Mouse (Mus musculus): ENCODE results near the gene Med20. TPM values are rescaled to one million over a fixed set of nuclear protein-coding genes. Genes with fewer than 3 reads are reported as not detected.
"Not testable (repeated sequence)": the region's sequence is repeated elsewhere in the genome, so short reads cannot be mapped to it uniquely, and the experiment has no call there.

Gene Med20
- polyA plus RNA-seq, 1 experiment from 2014 or later: 30.0 TPM

GRCm38 (mm10) chr17:47628851-47629676, 17.7 kb downstream of the Med20 start:
- Histone ChIP-seq H3K36me3 (peaks cover 26% of the 10 kb centered on the region), H3K9ac (peak overlapping the region; percentile 89), H3K4me1 (replicated peaks) (peaks cover 30% of the 10 kb centered on the region), H3K27me3 (replicated peaks) (no peaks in the 10 kb centered on the region), H3K9me3 (replicated peaks) (no peaks in the 10 kb centered on the region), H3K27ac (ENCODE audit: poor library complexity, severe bottlenecking) (peak overlapping the region; percentile 86), H3K4me3 (peak overlapping the region; percentile 75), H3K4me2 (peak overlapping the region; percentile 99)
- WGBS: under 1% methylated on average over 63 of the region's 63 CpGs
- ATAC-seq (ENCODE audit: insufficient number of reproducible peaks, low FRiP score): peak; percentile 96

DNA sequence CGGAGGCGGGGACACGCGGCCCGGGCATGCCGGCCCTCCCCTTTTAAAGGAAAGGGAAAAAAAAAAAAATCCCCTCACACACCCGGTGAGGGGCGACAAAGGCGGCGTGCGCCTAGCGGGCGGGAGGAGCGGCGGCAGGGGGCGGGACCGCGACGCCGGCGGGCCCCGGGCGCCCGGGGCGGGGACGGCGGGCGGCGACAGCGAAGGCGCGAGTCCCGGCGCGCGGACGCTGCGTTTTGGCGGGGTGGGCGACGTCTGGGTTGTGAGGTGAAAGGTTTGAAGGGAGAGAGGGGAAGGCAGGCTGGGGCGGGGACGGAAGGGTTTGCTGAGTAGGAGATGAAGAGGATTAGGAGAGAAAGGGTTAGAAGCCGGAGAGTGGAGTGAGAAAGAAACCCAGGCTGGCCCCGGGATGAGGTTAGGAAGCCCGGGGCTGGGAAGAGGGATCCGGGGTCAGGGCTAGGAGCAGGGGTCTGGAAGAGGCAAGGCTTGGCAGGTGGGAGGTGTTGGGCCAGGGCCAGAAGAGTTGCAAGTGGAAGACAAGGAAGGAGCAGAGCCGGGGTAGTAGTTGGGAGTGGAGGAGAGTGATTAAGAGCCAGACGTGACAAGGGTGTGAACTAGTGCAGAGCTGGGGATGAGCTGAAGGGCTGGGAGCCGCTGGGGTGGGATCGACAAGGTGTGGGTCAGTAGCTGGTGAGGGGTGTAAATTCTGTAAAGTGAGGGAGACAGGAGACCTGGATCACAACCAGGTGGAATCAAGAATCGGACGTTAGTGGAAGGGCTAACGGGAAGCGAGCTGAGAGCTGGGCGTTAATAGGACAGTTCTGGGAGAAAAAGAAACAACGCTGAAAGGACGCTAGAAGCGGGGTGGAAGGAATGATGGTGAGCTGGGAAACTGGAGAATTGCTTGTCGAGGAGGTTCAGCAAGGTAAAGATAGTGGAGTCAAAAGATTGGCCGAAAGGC, 18.6 kb downstream of the Med20 start:
- Histone ChIP-seq H3K27ac (ENCODE audit: poor library complexity, severe bottlenecking) (peak overlapping the region; percentile 86), H3K27me3 (replicated peaks) (no peaks in the 10 kb centered on the region), H3K36me3 (peaks cover 17% of the 10 kb centered on the region), H3K9ac (peak overlapping the region; percentile 89), H3K4me3 (peak overlapping the region; percentile 75), H3K9me3 (replicated peaks) (no peaks in the 10 kb centered on the region), H3K4me2 (peak overlapping the region; percentile 99), H3K4me1 (replicated peaks) (peaks cover 30% of the 10 kb centered on the region)
- under 1% methylated on average over 60 of the region's 61 CpGs for WGBS
- ATAC-seq (ENCODE audit: insufficient number of reproducible peaks, low FRiP score): peak; percentile 74

GRCm38 (mm10) chr17:47630678-47631065, 19.3 kb downstream of the Med20 start, which contains the start of gene Usp49:
TSS of gene Usp49 (plus strand) at chr17:47630690.
- Histone ChIP-seq H3K9me3 (replicated peaks) (no peaks in the 10 kb centered on the region), H3K36me3 (peaks cover 13% of the 10 kb centered on the region), H3K9ac (peak within 1 kb of the TSS; percentile 89), H3K27ac (ENCODE audit: poor library complexity, severe bottlenecking) (peak within 1 kb of the TSS; percentile 86), H3K4me1 (replicated peaks) (peaks cover 30% of the 10 kb centered on the region), H3K27me3 (replicated peaks) (no peaks in the 10 kb centered on the region), H3K4me2 (peak within 1 kb of the TSS; percentile 99), H3K4me3 (peak within 1 kb of the TSS; percentile 75)
- ATAC-seq (ENCODE audit: insufficient number of reproducible peaks, low FRiP score): no peak
- WGBS: 2% methylated on average over 3 of the region's 3 CpGs

- 0 out of 2 replicates have a peak overlapping the region, but pooled peaks have one; percentile 8 for H3K4me2 ChIP-seq
- no peak for ATAC-seq (ENCODE audit: insufficient number of reproducible peaks, low FRiP score)
- H3K4me3 ChIP-seq: no peak overlapping the region
- 61% methylated on average over 4 of the region's 4 CpGs for WGBS
- no peaks in the 10 kb centered on the region for H3K27me3 ChIP-seq (replicated peaks)
- peak overlapping the region; percentile 11; the same call in 1 of the 2 replicates for H3K9ac ChIP-seq
- H3K36me3 ChIP-seq: peaks cover 10% of the 10 kb centered on the region
- peaks cover 30% of the 10 kb centered on the region for H3K4me1 ChIP-seq (replicated peaks)
- H3K27ac ChIP-seq (ENCODE audit: poor library complexity, severe bottlenecking): no peak overlapping the region
- no peaks in the 10 kb centered on the region for H3K9me3 ChIP-seq (replicated peaks)
These were observed 20.9 kb downstream of the Med20 start for GRCm38 (mm10) chr17:47632181-47632840.

- no peak overlapping the region for H3K4me2 ChIP-seq
- 75% methylated on average over 7 of the region's 7 CpGs for WGBS
- ATAC-seq (ENCODE audit: insufficient number of reproducible peaks, low FRiP score): no peak
- no peak overlapping the region for H3K9ac ChIP-seq
- H3K4me1 ChIP-seq (replicated peaks): peaks cover 19% of the 10 kb centered on the region
- no peaks in the 10 kb centered on the region for H3K9me3 ChIP-seq (replicated peaks)
- no peak overlapping the region for H3K4me3 ChIP-seq
- H3K27ac ChIP-seq (ENCODE audit: poor library complexity, severe bottlenecking): no peak overlapping the region
- H3K27me3 ChIP-seq (replicated peaks): no peaks in the 10 kb centered on the region
- peaks cover 6% of the 10 kb centered on the region for H3K36me3 ChIP-seq
These were observed 22.8 kb downstream of the Med20 start for GRCm38 (mm10) chr17:47633999-47634770.

GRCm38 (mm10) chr17:47642992-47643391, 31.6 kb downstream of the Med20 start:
- Histone ChIP-seq H3K4me2 (no peak overlapping the region), H3K9ac (no peak overlapping the region), H3K4me1 (replicated peaks) (peaks cover 2% of the 10 kb centered on the region; the same call in 1 of the 2 replicates), H3K4me3 (no peak overlapping the region), H3K36me3 (no peaks in the 10 kb centered on the region), H3K27me3 (replicated peaks) (no peaks in the 10 kb centered on the region), H3K27ac (ENCODE audit: poor library complexity, severe bottlenecking) (no peak overlapping the region), H3K9me3 (replicated peaks) (no peaks in the 10 kb centered on the region)
- 81% methylated on average over 2 of the region's 2 CpGs for WGBS
- ATAC-seq (ENCODE audit: insufficient number of reproducible peaks, low FRiP score): no peak

DNA sequence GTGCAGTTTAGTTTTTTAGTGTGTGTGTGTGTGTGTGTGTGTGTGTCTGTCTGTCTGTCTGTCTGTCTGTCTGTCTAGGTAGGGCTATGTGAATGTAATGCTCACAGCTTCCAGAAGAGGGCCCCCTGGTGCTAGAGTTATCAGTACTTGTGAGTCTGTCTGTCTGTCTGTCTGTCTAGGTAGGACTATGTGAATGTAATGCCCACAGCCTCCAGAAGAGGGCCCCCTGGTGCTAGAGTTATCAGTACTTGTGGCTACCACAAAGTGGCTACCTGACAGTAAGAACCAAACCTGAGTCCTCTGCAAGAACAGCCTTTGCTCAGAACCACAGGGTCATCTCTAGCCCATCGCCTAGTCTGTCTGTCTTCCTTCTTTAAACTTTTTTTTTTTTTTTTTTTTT, 35.3 kb downstream of the Med20 start:
- Histone ChIP-seq H3K9me3 (replicated peaks) (no peaks in the 10 kb centered on the region), H3K4me1 (replicated peaks) (peaks cover 10% of the 10 kb centered on the region; the same call in 1 of the 2 replicates), H3K4me2 (no peak overlapping the region), H3K36me3 (peaks cover 3% of the 10 kb centered on the region; the same call in 1 of the 2 replicates), H3K4me3 (no peak overlapping the region), H3K27ac (ENCODE audit: poor library complexity, severe bottlenecking) (no peak overlapping the region), H3K27me3 (replicated peaks) (no peaks in the 10 kb centered on the region), H3K9ac (no peak overlapping the region)
- no peak for ATAC-seq (ENCODE audit: insufficient number of reproducible peaks, low FRiP score)
- WGBS: 85% methylated on average over 1 of the region's 1 CpGs

DNA sequence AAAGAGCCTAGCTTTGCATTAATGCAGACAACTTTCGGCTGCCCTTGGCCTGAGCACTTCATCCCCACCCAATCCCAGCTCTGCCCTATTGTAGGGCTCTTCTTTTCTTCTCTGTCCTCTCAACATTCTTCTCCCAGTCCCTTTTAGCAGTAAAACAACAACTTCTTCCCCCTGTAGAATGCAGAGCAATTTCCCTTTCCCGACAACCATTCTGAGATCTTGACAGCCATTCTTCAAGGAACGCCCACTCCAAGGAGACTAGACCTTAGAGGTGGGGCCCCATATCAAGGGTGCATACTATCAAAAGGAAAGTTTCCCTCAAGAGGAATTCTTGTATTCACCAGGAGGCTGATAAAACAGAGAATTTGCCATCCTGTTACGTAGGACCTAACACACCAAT, 37.6 kb downstream of the Med20 start:
- Histone ChIP-seq H3K9ac (no peak overlapping the region), H3K4me3 (no peak overlapping the region), H3K4me1 (replicated peaks) (peaks cover 10% of the 10 kb centered on the region; the same call in 1 of the 2 replicates), H3K4me2 (no peak overlapping the region), H3K27me3 (replicated peaks) (no peaks in the 10 kb centered on the region), H3K36me3 (peaks cover 10% of the 10 kb centered on the region; the same call in 1 of the 2 replicates), H3K9me3 (replicated peaks) (no peaks in the 10 kb centered on the region), H3K27ac (ENCODE audit: poor library complexity, severe bottlenecking) (no peak overlapping the region)
- WGBS: 59% methylated on average over 4 of the region's 4 CpGs
- no peak for ATAC-seq (ENCODE audit: insufficient number of reproducible peaks, low FRiP score)

DNA sequence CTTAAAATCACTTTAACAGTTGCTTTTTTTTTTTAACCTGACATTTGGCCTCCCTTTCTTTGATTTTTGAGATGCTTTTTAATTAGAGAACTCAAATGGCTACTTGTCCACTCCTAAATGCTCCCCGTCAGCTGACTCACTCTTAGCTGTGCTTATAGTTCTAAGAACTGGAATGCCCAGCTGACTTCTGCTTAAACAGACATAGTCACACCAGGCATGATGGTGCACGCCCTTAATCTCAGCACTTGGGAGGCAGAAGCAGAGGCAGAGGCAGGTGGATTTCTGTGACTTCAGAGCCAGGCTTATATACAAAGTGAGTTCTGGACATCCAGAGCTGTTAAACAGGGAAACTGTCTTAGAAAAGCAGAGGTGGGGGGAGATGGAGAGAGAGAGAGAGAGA, 40.6 kb downstream of the Med20 start:
- ATAC-seq (ENCODE audit: insufficient number of reproducible peaks, low FRiP score): no peak
- Histone ChIP-seq H3K4me2 (no peak overlapping the region), H3K9me3 (replicated peaks) (no peaks in the 10 kb centered on the region), H3K27ac (ENCODE audit: poor library complexity, severe bottlenecking) (no peak overlapping the region), H3K4me1 (replicated peaks) (peaks cover 10% of the 10 kb centered on the region; the same call in 1 of the 2 replicates), H3K4me3 (no peak overlapping the region), H3K9ac (no peak overlapping the region), H3K36me3 (peaks cover 10% of the 10 kb centered on the region; the same call in 1 of the 2 replicates), H3K27me3 (replicated peaks) (no peaks in the 10 kb centered on the region)
- WGBS: 81% methylated on average over 2 of the region's 2 CpGs

DNA sequence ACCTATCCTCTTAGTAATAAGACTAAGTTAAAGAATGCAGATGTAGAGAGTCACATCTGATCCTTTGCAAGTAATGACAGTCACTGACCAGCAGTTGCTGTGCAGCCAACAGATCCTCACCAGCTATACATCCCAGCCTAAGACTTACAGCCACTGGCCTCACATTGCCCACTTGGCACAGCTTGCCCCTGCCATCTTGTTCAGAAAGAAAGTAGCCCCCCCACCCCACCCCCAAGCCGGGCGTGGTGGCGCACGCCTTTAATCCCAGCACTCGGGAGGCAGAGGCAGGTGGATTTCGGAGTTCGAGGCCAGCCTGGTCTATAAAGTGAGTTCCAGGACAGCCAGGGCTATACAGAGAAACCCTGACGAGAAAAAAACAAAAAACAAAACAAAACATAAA, 43.0 kb downstream of the Med20 start:
- H3K36me3 ChIP-seq; H3K9ac ChIP-seq; H3K4me1 ChIP-seq (replicated peaks); H3K4me2 ChIP-seq; H3K4me3 ChIP-seq; H3K9me3 ChIP-seq (replicated peaks); H3K27ac ChIP-seq (ENCODE audit: poor library complexity, severe bottlenecking); ATAC-seq (ENCODE audit: insufficient number of reproducible peaks, low FRiP score); H3K27me3 ChIP-seq (replicated peaks): not testable (repeated sequence)
- 94% methylated on average over 8 of the region's 8 CpGs for WGBS

Data from heart, embryonic 12.5 days (tissue).